Mouse (Mus musculus) cerebellum, adult 2 months (tissue): ENCODE measurements at regions not wholly inside any gene's neighbourhood (a gene's known extent, or its start where the extent isn't known, plus 50 kb on each side); places are given as distances from the start of the nearest gene placed in this dataset.
"Not testable (repeated sequence)": the region's sequence is repeated elsewhere in the genome, so short reads cannot be mapped to it uniquely, and the experiment has no call there.

ENCODE experiments used
- DNase-seq, 2 experiments: peaks; one replicate each; pipeline ENCODE4 v3.0.0; 2021
- H3K27ac ChIP-seq: fragments of 200-500 bp; 2 replicates; pipeline ENCODE4 v1.5.1; 2012; ENCODE audit warnings: low read length, control low read depth, inconsistent platforms; ENCODE audit not compliant: insufficient read depth
- H3K27me3 ChIP-seq: fragments of 200-500 bp; 2 replicates; pipeline ENCODE4 v1.6.1; 2012; ENCODE audit warnings: inconsistent platforms, mild to moderate bottlenecking, low read length, moderate library complexity; ENCODE audit not compliant: control insufficient read depth, insufficient read depth
- H3K4me1 ChIP-seq: fragments of 200-500 bp; 2 replicates; pipeline ENCODE4 v1.6.1; 2011; ENCODE audit warnings: low read length; ENCODE audit not compliant: control insufficient read depth, insufficient read depth
- H3K4me3 ChIP-seq: fragments of 200-500 bp; replicated peaks from 2 replicates; pipeline ENCODE3; 2011; ENCODE audit warnings: mild to moderate bottlenecking, low read depth, low read length, control low read depth; ENCODE audit not compliant: insufficient read depth
- WGBS: fragments of 180-500 bp; shearing (Covaris S2); methylation state at CpG from one replicate; pipeline ENCODE4 v1.1.7; 2018; 5-methylcytosine and 5-hydroxymethylcytosine counted together

GRCm38 (mm10) chr12:22951956-22952355 lies 828.1 kb downstream of the Gm10330 start:
- H3K27me3 ChIP-seq, H3K27ac ChIP-seq, H3K4me3 ChIP-seq, H3K4me1 ChIP-seq: not testable (repeated sequence)
- 48% methylated on average over 3 of the region's 3 CpGs for WGBS
- peak in 1 of 2 experiments; percentile 5 for DNase-seq

- not testable (repeated sequence) for H3K27ac ChIP-seq, H3K4me1 ChIP-seq, H3K4me3 ChIP-seq, H3K27me3 ChIP-seq, DNase-seq
- 4% methylated on average over 48 of the region's 53 CpGs for WGBS
Measured at GRCm38 (mm10) chr12:22906156-22906555, 873.9 kb downstream of the Gm10330 start.
